In the genomic region with DNA sequence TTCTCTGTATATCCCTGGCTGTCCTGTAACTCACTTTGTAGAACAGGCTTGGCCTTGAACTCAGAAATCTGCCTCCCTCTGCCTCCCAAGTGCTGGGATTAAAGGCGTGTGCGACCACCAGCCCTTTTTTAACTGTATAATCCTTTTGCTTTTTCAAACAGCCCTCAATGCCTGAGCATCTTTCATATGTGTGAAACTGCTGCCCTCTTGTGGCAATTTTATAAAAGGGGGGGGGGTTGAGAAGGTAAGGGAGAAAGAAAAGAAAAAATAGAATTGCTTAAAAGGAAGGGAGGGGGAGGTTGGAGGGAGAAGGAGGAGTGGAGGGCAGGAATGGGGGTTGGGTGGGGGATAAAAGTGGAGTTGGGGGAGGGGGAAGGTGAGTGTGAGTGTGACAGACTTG, we compare ENCODE assay signal across 9 mouse cellular contexts. TPM values are rescaled to one million over a fixed set of nuclear protein-coding genes. Genes with fewer than 3 reads are reported as not detected.
DNase-seq lines count a peak whose midpoint lies in the region; ATAC-seq and TF ChIP-seq lines count a peak whose summit lies in the region.
"Had no signal": no experiment of that assay in that cellular context is flagged by ENCODE, and none has a peak within 500 bp of the region (broad histone marks: within the 10 kb centered on the region; RNA-seq: fewer than 3 reads in every experiment).

No protein-coding gene starts in this region.

- H3K4me1 ChIP-seq in hindbrain, embryonic 10.5 days (replicated peaks) = no peaks in the 10 kb centered on the region
- no peaks in the 10 kb centered on the region for H3K4me1 ChIP-seq in hindbrain, embryonic 12.5 days
- peaks cover 2% of the 10 kb centered on the region; the same call in 1 of the 2 replicates for H3K4me1 ChIP-seq in lung, adult 2 months (ENCODE audit: control insufficient read depth, insufficient read depth, low read length)
- H3K4me1 ChIP-seq: liver, embryonic 15.5 days had no signal

- TF ChIP-seq POLR2A in lung, adult 2 months (IDR thresholded peaks at IDR 0.05; ENCODE audit: borderline replicate concordance, extremely low read depth, low read depth, low read length) = no peak

- no peak overlapping the region for H3K27ac ChIP-seq in hindbrain, embryonic 10.5 days
- no peak overlapping the region for H3K27ac ChIP-seq in hindbrain, embryonic 12.5 days
- H3K27ac ChIP-seq: liver, embryonic 15.5 days had no signal

- peak; percentile 55 for DNase-seq in hindbrain, embryonic 10.5 days (ENCODE audit: low spot score)
- peak; percentile 71 for DNase-seq in forelimb bud, embryonic 11.5 days (ENCODE audit: low read depth, low spot score)
- no peak for DNase-seq in lung, adult 2 months
- no peak for DNase-seq in ovary, postnatal 14 days (ENCODE audit: low spot score)
- no peak for DNase-seq in heart, adult 9 months (ENCODE audit: low spot score in 2 of 2)

- H3K4me2 ChIP-seq in hindbrain, embryonic 12.5 days (replicated peaks) = no peak overlapping the region
- H3K4me2 ChIP-seq: liver, embryonic 15.5 days had no signal

- TF ChIP-seq CTCF in lung, adult 2 months (IDR thresholded peaks at IDR 0.05; ENCODE audit: insufficient read depth, low read length) = 0 out of 2 replicates have a peak, but pooled peaks have one; percentile 0

- no peaks in the 10 kb centered on the region for H3K9me3 ChIP-seq in hindbrain, embryonic 10.5 days
- H3K9me3 ChIP-seq in hindbrain, embryonic 12.5 days (replicated peaks) = no peaks in the 10 kb centered on the region
- H3K9me3 ChIP-seq: liver, embryonic 15.5 days had no signal

- no peak overlapping the region for H3K4me3 ChIP-seq in hindbrain, embryonic 10.5 days
- no peak overlapping the region for H3K4me3 ChIP-seq in hindbrain, embryonic 12.5 days
- no peak overlapping the region for H3K4me3 ChIP-seq in lung, adult 2 months (replicated peaks; ENCODE audit: extremely low read depth, low read depth, low read length)
- H3K4me3 ChIP-seq: liver, embryonic 15.5 days had no signal

- WGBS in hindbrain, embryonic 10.5 days = 4% methylated on average over 2 of the region's 2 CpGs
- WGBS in hindbrain, embryonic 12.5 days = 0% methylated on average over 2 of the region's 2 CpGs
- 0% methylated on average over 2 of the region's 2 CpGs for WGBS in lung, adult 2 months

- no peaks in the 10 kb centered on the region for H3K36me3 ChIP-seq in hindbrain, embryonic 10.5 days
- no peaks in the 10 kb centered on the region for H3K36me3 ChIP-seq in hindbrain, embryonic 12.5 days
- H3K36me3 ChIP-seq: liver, embryonic 15.5 days had no signal

- no peak overlapping the region for H3K9ac ChIP-seq in hindbrain, embryonic 12.5 days
- H3K9ac ChIP-seq: liver, embryonic 15.5 days had no signal

- ATAC-seq in hindbrain, embryonic 12.5 days (ENCODE audit: low FRiP score) = no peak
- ATAC-seq in activated CD4-positive, CD25-positive, alpha-beta regulatory T cell, adult 4 months = peak; percentile 81
- ATAC-seq in neutrophil, adult 5-6 weeks (ENCODE audit: extremely low read depth, insufficient number of reproducible peaks, low FRiP score, poor library complexity, severe bottlenecking) = 0 out of 2 replicates have a peak, but pooled peaks have one; percentile 36

- H3K27me3 ChIP-seq in hindbrain, embryonic 10.5 days (ENCODE audit: insufficient read depth, poor library complexity, severe bottlenecking) = no peaks in the 10 kb centered on the region
- H3K27me3 ChIP-seq in hindbrain, embryonic 12.5 days = no peaks in the 10 kb centered on the region

RNA-seq across cellular contexts. Expression of gene Chrm5, which starts 1.0 kb away (rescaled TPM):
- not detected in 2 replicates for polyA plus RNA-seq in hindbrain, embryonic 10.5 days (2016; fragmentation: Nextera tagmentation; extraction: Ambion mirVana)
- 0.13 and 0.23 TPM in 2 replicates for polyA plus RNA-seq in hindbrain, embryonic 12.5 days (2016; fragmentation: Nextera tagmentation; extraction: Ambion mirVana)
- not detected for polyA plus RNA-seq in activated CD4-positive, CD25-positive, alpha-beta regulatory T cell, adult 4 months (2017; shearing (Covaris generic))
- not detected in 2 replicates for polyA plus RNA-seq in lung, adult 2 months (2012; rRNA removed)
- total RNA-seq in neutrophil, adult 5-6 weeks (2017) = not detected in 2 replicates
- polyA plus RNA-seq: liver, embryonic 15.5 days had no signal

RNA-seq across cellular contexts. Expression of gene Aven, which starts 11.2 kb away (rescaled TPM):
- 6.3 and 7.4 TPM in 2 replicates for polyA plus RNA-seq in hindbrain, embryonic 10.5 days (2016; fragmentation: Nextera tagmentation; extraction: Ambion mirVana)
- polyA plus RNA-seq in hindbrain, embryonic 12.5 days (2016; fragmentation: Nextera tagmentation; extraction: Ambion mirVana) = 6.5 and 7.9 TPM in 2 replicates
- 10 to 100 TPM; 12.1 to 13.0 TPM for polyA plus RNA-seq in activated CD4-positive, CD25-positive, alpha-beta regulatory T cell, adult 4 months (2017; shearing (Covaris generic))
- polyA plus RNA-seq in lung, adult 2 months (2012; rRNA removed) = 2.3 and 2.5 TPM in 2 replicates
- total RNA-seq in neutrophil, adult 5-6 weeks (2017) = 10.4 and 14.1 TPM in 2 replicates

RNA-seq across cellular contexts. Expression of gene Emc7, which starts 26.8 kb away (rescaled TPM):
- polyA plus RNA-seq in hindbrain, embryonic 10.5 days (2016; fragmentation: Nextera tagmentation; extraction: Ambion mirVana) = 12.0 and 12.3 TPM in 2 replicates
- 13.4 and 13.8 TPM in 2 replicates for polyA plus RNA-seq in hindbrain, embryonic 12.5 days (2016; fragmentation: Nextera tagmentation; extraction: Ambion mirVana)
- polyA plus RNA-seq in activated CD4-positive, CD25-positive, alpha-beta regulatory T cell, adult 4 months (2017; shearing (Covaris generic)) = 10 to 100 TPM; 11.5 to 14.5 TPM
- polyA plus RNA-seq in lung, adult 2 months (2012; rRNA removed) = 7.2 and 8.9 TPM in 2 replicates
- total RNA-seq in neutrophil, adult 5-6 weeks (2017) = 8.7 and 9.9 TPM in 2 replicates

Comparison
In these comparisons a context has a peak if more than half of its experiments do, and no peak if none do; other contexts are left out.
1. DNase-seq: peak in hindbrain, embryonic 10.5 days (single experiment) and forelimb bud, embryonic 11.5 days (single experiment); none in lung, adult 2 months (single experiment), ovary, postnatal 14 days (single experiment) and heart, adult 9 months (0 of 2).